In the genomic region with DNA sequence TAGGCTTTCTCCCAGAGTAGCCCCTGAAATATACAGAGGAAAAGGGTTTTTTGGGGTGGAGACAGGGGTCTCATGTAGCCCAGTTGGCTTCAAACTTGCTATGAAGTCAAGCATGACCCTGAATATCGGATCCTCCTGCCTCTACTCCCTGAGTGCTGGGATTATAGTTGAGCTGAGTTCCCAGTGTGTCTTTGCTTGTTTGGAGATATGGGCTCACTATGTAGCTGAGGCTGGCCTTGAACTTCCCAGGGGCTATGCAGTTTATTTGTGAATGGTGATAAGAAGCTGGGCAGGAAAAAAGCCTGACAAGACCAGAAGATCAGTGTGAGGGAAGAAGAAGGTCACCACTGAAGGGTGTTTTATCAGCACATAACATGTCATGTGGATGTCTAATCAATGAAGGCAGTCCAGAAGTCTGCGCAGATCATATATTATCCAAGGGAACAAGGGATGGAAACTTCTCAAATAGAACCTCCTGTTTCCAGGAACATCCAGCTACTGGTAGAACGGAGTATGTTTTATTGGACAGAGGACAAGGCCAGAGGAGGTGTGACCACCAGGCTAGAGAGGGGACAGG, we compare ENCODE assay signal across 8 mouse cellular contexts. TPM values are rescaled to one million over a fixed set of nuclear protein-coding genes. Genes with fewer than 3 reads are reported as not detected.
DNase-seq lines count a peak whose midpoint lies in the region; ATAC-seq and TF ChIP-seq lines count a peak whose summit lies in the region.

No protein-coding gene starts in this region.

- no peak overlapping the region for H3K27ac ChIP-seq in lung, embryonic 16.5 days (ENCODE audit: low read length)
- no peak overlapping the region for H3K27ac ChIP-seq in forebrain, embryonic 11.5 days (ENCODE audit: low read depth, low read length)
- H3K27ac ChIP-seq in limb, embryonic 15.5 days, result no peak overlapping the region
- H3K27ac ChIP-seq in olfactory bulb, adult 2 months (ENCODE audit: insufficient read depth, low read depth, low read length), result no peak overlapping the region

- no peaks in the 10 kb centered on the region; the same call in 1 of the 2 replicates for H3K27me3 ChIP-seq in lung, embryonic 16.5 days (ENCODE audit: control insufficient read depth, insufficient read depth, low read depth, low read length)
- H3K27me3 ChIP-seq in forebrain, embryonic 11.5 days (ENCODE audit: control insufficient read depth, insufficient read depth, low read length), result no peaks in the 10 kb centered on the region
- no peaks in the 10 kb centered on the region for H3K27me3 ChIP-seq in limb, embryonic 15.5 days

- 73% methylated on average over 3 of the region's 3 CpGs for whole genome bisulfite sequencing in lung, embryonic 16.5 days
- 84% methylated on average over 3 of the region's 3 CpGs for WGBS in forebrain, embryonic 11.5 days
- 72% methylated on average over 3 of the region's 3 CpGs for WGBS in limb, embryonic 15.5 days
- 73% methylated on average over 3 of the region's 3 CpGs for WGBS in olfactory bulb, adult 2 months

- peak overlapping the region; percentile 58 for H3K4me2 ChIP-seq in lung, embryonic 16.5 days (ENCODE audit: low read depth, low read length)
- H3K4me2 ChIP-seq in forebrain, embryonic 11.5 days (ENCODE audit: low read depth, low read length, severe bottlenecking), result peak overlapping the region; percentile 57
- H3K4me2 ChIP-seq in limb, embryonic 15.5 days, result peak overlapping the region; percentile 50

- no peak for TF ChIP-seq POLR2A in olfactory bulb, adult 2 months (IDR thresholded peaks at IDR 0.05; ENCODE audit: insufficient read depth, low read depth, low read length)

- H3K4me3 ChIP-seq in lung, embryonic 16.5 days (ENCODE audit: low read length), result peak overlapping the region; percentile 59
- H3K4me3 ChIP-seq in forebrain, embryonic 11.5 days (ENCODE audit: low read depth, low read length), result peak overlapping the region; percentile 41
- H3K4me3 ChIP-seq in limb, embryonic 15.5 days, result peak overlapping the region; percentile 48
- H3K4me3 ChIP-seq in olfactory bulb, adult 2 months (ENCODE audit: insufficient read depth, low read depth, low read length), result peak overlapping the region; percentile 75

- H3K4me1 ChIP-seq in lung, embryonic 16.5 days (replicated peaks; ENCODE audit: control insufficient read depth, insufficient read depth, low read length), result 0 out of 2 replicates have a peak, but pooled peaks cover 2% of the 10 kb centered on the region
- peaks cover 3% of the 10 kb centered on the region; the same call in 1 of the 2 replicates for H3K4me1 ChIP-seq in forebrain, embryonic 11.5 days (replicated peaks; ENCODE audit: control insufficient read depth, insufficient read depth, low read length)
- peaks cover 8% of the 10 kb centered on the region; the same call in 1 of the 2 replicates for H3K4me1 ChIP-seq in limb, embryonic 15.5 days
- peaks cover 5% of the 10 kb centered on the region; the same call in 1 of the 2 replicates for H3K4me1 ChIP-seq in olfactory bulb, adult 2 months (ENCODE audit: control insufficient read depth, insufficient read depth, low read length)

- peak; percentile 42 for ATAC-seq in lung, embryonic 16.5 days (ENCODE audit: low read depth)
- ATAC-seq in forebrain, embryonic 11.5 days (replicated peaks; ENCODE audit: low FRiP score), result no peak; the same call in 1 of the 2 replicates
- ATAC-seq in limb, embryonic 15.5 days (ENCODE audit: insufficient number of reproducible peaks, low FRiP score, low TSS enrichment, low read depth), result no peak

- peaks cover 8% of the 10 kb centered on the region; the same call in 1 of the 2 replicates for H3K9me3 ChIP-seq in lung, embryonic 16.5 days (ENCODE audit: control insufficient read depth, low read length)
- peaks cover 2% of the 10 kb centered on the region; the same call in 1 of the 2 replicates for H3K9me3 ChIP-seq in forebrain, embryonic 11.5 days (ENCODE audit: control insufficient read depth, low read length)
- no peaks in the 10 kb centered on the region for H3K9me3 ChIP-seq in limb, embryonic 15.5 days

- H3K36me3 ChIP-seq in lung, embryonic 16.5 days (ENCODE audit: control insufficient read depth, insufficient read depth, low read length), result no peaks in the 10 kb centered on the region
- no peaks in the 10 kb centered on the region; the same call in 1 of the 2 replicates for H3K36me3 ChIP-seq in forebrain, embryonic 11.5 days (ENCODE audit: control insufficient read depth, insufficient read depth, low read length)
- H3K36me3 ChIP-seq in limb, embryonic 15.5 days, result peaks cover 5% of the 10 kb centered on the region; the same call in 1 of the 2 replicates

- TF ChIP-seq CTCF in olfactory bulb, adult 2 months (IDR thresholded peaks at IDR 0.05; ENCODE audit: insufficient read depth, low read depth, low read length), result no peak

- DNase-seq in lung, postnatal 10 days, result no peak
- no peak for DNase-seq in forebrain, embryonic 11.5 days (ENCODE audit: low spot score)
- no peak for DNase-seq in gastrocnemius, postnatal 10 days
- no peak for DNase-seq in thymus, postnatal 25 days
- DNase-seq in layer of hippocampus, adult 9-11 months, result no peak

- H3K9ac ChIP-seq in lung, embryonic 16.5 days (ENCODE audit: low read length), result peak overlapping the region; percentile 65
- H3K9ac ChIP-seq in forebrain, embryonic 11.5 days (ENCODE audit: low read length), result peak overlapping the region; percentile 53
- H3K9ac ChIP-seq in limb, embryonic 15.5 days, result no peak overlapping the region

RNA-seq across cellular contexts. Expression of a gene that starts 9.4 kb away (rescaled TPM):
- 147 and 155 TPM in 2 replicates for polyA plus RNA-seq in lung, embryonic 16.5 days (2015; fragmentation: Nextera tagmentation; extraction: Ambion mirVana)
- 144 and 163 TPM in 2 replicates for polyA plus RNA-seq in forebrain, embryonic 11.5 days (2014; fragmentation: Nextera tagmentation; extraction: Ambion mirVana)
- polyA plus RNA-seq in limb, embryonic 15.5 days (2015; fragmentation: Nextera tagmentation; extraction: Ambion mirVana), result 136 and 149 TPM in 2 replicates
- not detected in 2 replicates for polyA plus RNA-seq in olfactory bulb, adult 2 months (2012; ENCODE audit: insufficient read depth, insufficient read length, low replicate concordance, missing spikeins)
- total RNA-seq in gastrocnemius, postnatal 10 days (2021), result under 1 TPM; 0.80 to 0.97 TPM

RNA-seq across cellular contexts. Expression of a gene that starts 10.9 kb away (rescaled TPM):
- 27.1 and 29.2 TPM in 2 replicates for polyA plus RNA-seq in lung, embryonic 16.5 days (2015; fragmentation: Nextera tagmentation; extraction: Ambion mirVana)
- polyA plus RNA-seq in forebrain, embryonic 11.5 days (2014; fragmentation: Nextera tagmentation; extraction: Ambion mirVana), result 33.5 and 36.4 TPM in 2 replicates
- polyA plus RNA-seq in limb, embryonic 15.5 days (2015; fragmentation: Nextera tagmentation; extraction: Ambion mirVana), result 22.5 and 25.9 TPM in 2 replicates
- polyA plus RNA-seq in olfactory bulb, adult 2 months (2012; ENCODE audit: insufficient read depth, insufficient read length, low replicate concordance, missing spikeins), result not detected in 2 replicates
- total RNA-seq in gastrocnemius, postnatal 10 days (2021), result 100 to 1,000 TPM; 203 to 207 TPM

Comparison
In these comparisons a context has a peak if more than half of its experiments do, and no peak if none do; other contexts are left out.
1. RNA of a gene that starts 9.4 kb away (polyA plus RNA-seq): 144 to 163 TPM in forebrain, embryonic 11.5 days, 147 to 155 TPM in lung, embryonic 16.5 days and 136 to 149 TPM in limb, embryonic 15.5 days; not detected in olfactory bulb, adult 2 months; every median in the first group is over 100 times any median in the second.
2. Peak in every context shown above with its lines, with median percentiles within 50 percentile points of each other: H3K4me2 ChIP-seq and H3K4me3 ChIP-seq.